Mouse (Mus musculus) stomach, postnatal 0 days (tissue): ENCODE results near the gene Vmn1r123. TPM values are rescaled to one million over a fixed set of nuclear protein-coding genes. Genes with fewer than 3 reads are reported as not detected.
"Not testable (repeated sequence)": the region's sequence is repeated elsewhere in the genome, so short reads cannot be mapped to it uniquely, and the experiment has no call there.

Experiments used
- ATAC-seq: fragments of 200-750 bp; cut with Nextera tagmentation; 2 replicates; pipeline ENCODE4 v1.8.0; 2017; ENCODE audit not compliant: low FRiP score, low TSS enrichment
- DNase-seq: peaks from one replicate; pipeline ENCODE4 v3.0.0-alpha.2; 2016; ENCODE audit warnings: low spot score
- H3K27ac ChIP-seq: fragments of 300-500 bp; sonication (generic); replicated peaks from 2 replicates; pipeline ENCODE4 v1.5.1; 2014; ENCODE audit warnings: mild to moderate bottlenecking, control low read depth
- H3K27me3 ChIP-seq: fragments of 300-500 bp; sonication (generic); 2 replicates; pipeline ENCODE4 v1.6.1; 2014; ENCODE audit warnings: low read length; ENCODE audit not compliant: control insufficient read depth, insufficient read depth
- H3K36me3 ChIP-seq: fragments of 300-500 bp; sonication (generic); 2 replicates; pipeline ENCODE4 v1.6.1; 2014; ENCODE audit warnings: low read length, mixed read lengths; ENCODE audit not compliant: control insufficient read depth, insufficient read depth
- H3K4me1 ChIP-seq: fragments of 300-500 bp; sonication (generic); replicated peaks from 2 replicates; pipeline ENCODE4 v1.6.1; 2014; ENCODE audit warnings: antibody characterized with exemption; ENCODE audit not compliant: control insufficient read depth, insufficient read depth
- H3K4me2 ChIP-seq: fragments of 300-500 bp; sonication (generic); replicated peaks from 2 replicates; pipeline ENCODE4 v1.6.1; 2014; ENCODE audit warnings: low read depth, mild to moderate bottlenecking, control low read depth, moderate library complexity
- H3K4me3 ChIP-seq: fragments of 300-500 bp; sonication (generic); 2 replicates; pipeline ENCODE4 v1.5.1; 2014; ENCODE audit warnings: low read depth, low read length, control low read depth
- H3K9ac ChIP-seq: fragments of 300-500 bp; sonication (generic); 2 replicates; pipeline ENCODE4 v1.6.1; 2014; ENCODE audit warnings: mild to moderate bottlenecking, low read length, control low read depth, mixed read lengths
- H3K9me3 ChIP-seq: fragments of 300-500 bp; sonication (generic); 2 replicates; pipeline ENCODE4 v1.6.1; 2016; ENCODE audit warnings: low read length; ENCODE audit not compliant: control insufficient read depth
- WGBS: fragments of 180-500 bp; shearing (Covaris S2); extraction: QIAGEN DNeasy Blood & Tissue Kit; methylation state at CpG from one replicate; pipeline ENCODE4 v1.1.7; 2014; 5-methylcytosine and 5-hydroxymethylcytosine counted together
- polyA plus RNA-seq: library from polyadenylated mRNA; unstranded; fragments of >200 nt; fragmentation: Nextera tagmentation; extraction: Ambion mirVana; gene quantifications from 2 replicates; pipeline ENCODE4 v1.2.1, GENCODE M21; 2015

Vmn1r123 gene
- not detected in 2 replicates for polyA plus RNA-seq

- not testable (repeated sequence) for H3K9me3 ChIP-seq, H3K36me3 ChIP-seq, H3K9ac ChIP-seq, H3K27me3 ChIP-seq, ATAC-seq, H3K4me3 ChIP-seq, H3K4me1 ChIP-seq, H3K27ac ChIP-seq, H3K4me2 ChIP-seq, DNase-seq
- no CpG with 5 or more reads among the region's 3 CpGs for WGBS
Observed at GRCm38 (mm10) chr7:21161885-21162284, at the start of gene Vmn1r123. Gene Vmn1r123 (plus strand): TSS chr7:21162185.

- H3K4me1 ChIP-seq, H3K4me2 ChIP-seq, ATAC-seq, H3K36me3 ChIP-seq, H3K9me3 ChIP-seq, H3K27me3 ChIP-seq, DNase-seq, H3K4me3 ChIP-seq, H3K9ac ChIP-seq, H3K27ac ChIP-seq: not testable (repeated sequence)
- 58% methylated on average over 2 of the region's 3 CpGs for WGBS
Observed at GRCm38 (mm10) chr7:21134028-21134427, 28.0 kb upstream of the Vmn1r123 start, which contains the start of gene Vmn1r122. Gene Vmn1r122 (minus strand): TSS chr7:21134128.

- not testable (repeated sequence) for H3K27ac ChIP-seq, H3K36me3 ChIP-seq, DNase-seq, H3K4me1 ChIP-seq, H3K4me2 ChIP-seq, ATAC-seq, H3K4me3 ChIP-seq, H3K9ac ChIP-seq, H3K9me3 ChIP-seq, H3K27me3 ChIP-seq
- 27% methylated on average over 1 of the region's 2 CpGs for WGBS
Observed at GRCm38 (mm10) chr7:21190323-21190722, 28.3 kb downstream of the Vmn1r123 start, which contains the start of gene Gm5157. Gene Gm5157 (minus strand): TSS chr7:21190423.

Other genes starting within 250 kb of the Vmn1r123 start
- not detected in 2 replicates for gene Vmn1r118, start 249.8 kb upstream of the Vmn1r123 start, polyA plus RNA-seq
- not detected in 2 replicates for gene Vmn1r119, start 149.7 kb upstream of the Vmn1r123 start, polyA plus RNA-seq
- gene Vmn1r120, start 108.4 kb upstream of the Vmn1r123 start, polyA plus RNA-seq = not detected in 2 replicates
- not detected in 2 replicates for gene Vmn1r121, start 63.7 kb upstream of the Vmn1r123 start, polyA plus RNA-seq
- gene Vmn1r122, start 28.1 kb upstream of the Vmn1r123 start, polyA plus RNA-seq = not detected in 2 replicates
- gene Gm5157, start 28.2 kb downstream of the Vmn1r123 start, polyA plus RNA-seq = 0.08 TPM in 1 of 2 replicates, not detected in the other
- not detected in 2 replicates for gene Vmn1r124, start 98.4 kb downstream of the Vmn1r123 start, polyA plus RNA-seq
- gene Vmn1r125, start 110.0 kb downstream of the Vmn1r123 start, polyA plus RNA-seq = not detected in 2 replicates
- gene Vmn1r126, start 139.3 kb downstream of the Vmn1r123 start, polyA plus RNA-seq = not detected in 2 replicates
- gene Vmn1r127, start 157.7 kb downstream of the Vmn1r123 start, polyA plus RNA-seq = not detected in 2 replicates
- not detected in 2 replicates for gene Vmn1r128, start 187.2 kb downstream of the Vmn1r123 start, polyA plus RNA-seq
- gene Vmn1r129, start 199.1 kb downstream of the Vmn1r123 start, polyA plus RNA-seq = not detected in 2 replicates